24 mouse cellular contexts compared by ENCODE assay signal in genomic region chr2:59673351-59673750, GRCm38 (mm10).
A peak's percentile ranks its signal among the peaks of the same experiment; 100 is the strongest.
DNase-seq lines count a peak whose midpoint lies in the region; ATAC-seq and TF ChIP-seq lines count a peak whose summit lies in the region.
"Had no signal": no experiment of that assay in that cellular context is flagged by ENCODE, and none has a peak within 500 bp of the region (broad histone marks: within the 10 kb centered on the region; RNA-seq: fewer than 3 reads in every experiment).

No protein-coding gene starts in this region.

- H3K36me3 ChIP-seq in heart, embryonic 10.5 days, result no peaks in the 10 kb centered on the region
- H3K36me3 ChIP-seq in heart, embryonic 12.5 days, result no peaks in the 10 kb centered on the region
- H3K36me3 ChIP-seq in kidney, postnatal 0 days (ENCODE audit: insufficient read depth, low read length), result no peaks in the 10 kb centered on the region
- H3K36me3 ChIP-seq: heart, embryonic 13.5 days; hindbrain, embryonic 13.5 days; liver, embryonic 13.5 days; midbrain, embryonic 15.5 days; neural tube, embryonic 12.5 days had no signal

- no peak for ATAC-seq in heart, embryonic 12.5 days (ENCODE audit: insufficient number of reproducible peaks, low FRiP score)
- ATAC-seq in kidney, postnatal 0 days (replicated peaks; ENCODE audit: low FRiP score, low read depth), result no peak
- ATAC-seq: inflammation-experienced regulatory T-cells, adult 6 months; midbrain, embryonic 15.5 days had no signal

- peak overlapping the region; percentile 81 for H3K27ac ChIP-seq in heart, embryonic 10.5 days
- no peak overlapping the region for H3K27ac ChIP-seq in heart, embryonic 12.5 days (ENCODE audit: poor library complexity, severe bottlenecking)
- H3K27ac ChIP-seq in kidney, postnatal 0 days, result peak overlapping the region; percentile 70
- H3K27ac ChIP-seq: forebrain, embryonic 10.5 days; heart, embryonic 13.5 days; hindbrain, embryonic 13.5 days; left cerebral cortex, adult 2 months; liver, embryonic 13.5 days; midbrain, embryonic 15.5 days; neural tube, embryonic 12.5 days had no signal

- H3K4me3 ChIP-seq in heart, embryonic 10.5 days, result no peak overlapping the region
- H3K4me3 ChIP-seq in heart, embryonic 12.5 days, result no peak overlapping the region
- no peak overlapping the region for H3K4me3 ChIP-seq in kidney, postnatal 0 days (replicated peaks; ENCODE audit: low read depth, low read length)
- H3K4me3 ChIP-seq: forebrain, embryonic 10.5 days; heart, embryonic 13.5 days; hindbrain, embryonic 13.5 days; left cerebral cortex, adult 2 months; liver, embryonic 13.5 days; megakaryocyte, embryonic 14.5 days; midbrain, embryonic 15.5 days; neural tube, embryonic 12.5 days had no signal

- no peak overlapping the region for H3K4me2 ChIP-seq in heart, embryonic 12.5 days
- no peak overlapping the region for H3K4me2 ChIP-seq in kidney, postnatal 0 days (ENCODE audit: low read length)
- H3K4me2 ChIP-seq: heart, embryonic 13.5 days; hindbrain, embryonic 13.5 days; liver, embryonic 13.5 days; midbrain, embryonic 15.5 days; neural tube, embryonic 12.5 days had no signal

- H3K9ac ChIP-seq in heart, embryonic 12.5 days, result no peak overlapping the region
- no peak overlapping the region for H3K9ac ChIP-seq in kidney, postnatal 0 days (ENCODE audit: low read depth, low read length)
- H3K9ac ChIP-seq: heart, embryonic 13.5 days; hindbrain, embryonic 13.5 days; liver, embryonic 13.5 days; midbrain, embryonic 15.5 days; neural tube, embryonic 12.5 days had no signal

- TF ChIP-seq CTCF in kidney, postnatal 0 days (IDR thresholded peaks at IDR 0.05; ENCODE audit: low read depth), result no peak

- H3K27me3 ChIP-seq in heart, embryonic 10.5 days (ENCODE audit: insufficient read depth, poor library complexity, severe bottlenecking), result no peaks in the 10 kb centered on the region
- no peaks in the 10 kb centered on the region for H3K27me3 ChIP-seq in heart, embryonic 12.5 days (replicated peaks)
- no peaks in the 10 kb centered on the region for H3K27me3 ChIP-seq in kidney, postnatal 0 days (ENCODE audit: insufficient read depth, low read length)
- H3K27me3 ChIP-seq: heart, embryonic 13.5 days; liver, embryonic 13.5 days; neural tube, embryonic 12.5 days had no signal

- no peak for DNase-seq in heart, embryonic 10.5 days (ENCODE audit: low spot score)
- no peak for DNase-seq in kidney, postnatal 0 days (ENCODE audit: low spot score)
- no peak for DNase-seq in kidney, postnatal 4 days
- peak; percentile 36 for DNase-seq in lung, postnatal 36 days
- no peak for DNase-seq in lung, postnatal 14 days
- DNase-seq in yolk sac, embryonic 10.5 days (ENCODE audit: low spot score), result peak; percentile 72
- DNase-seq in thymus, postnatal 25 days, result no peak
- DNase-seq: adrenal gland, postnatal 25 days; cerebellum, adult 9-10 months; gastrocnemius, postnatal 10 days; heart, postnatal 14 days; liver, embryonic 13.5 days; retina, postnatal 1 day; right cerebral cortex, postnatal 25 days; spleen, adult 18-20 months had no signal

- no peaks in the 10 kb centered on the region for H3K9me3 ChIP-seq in heart, embryonic 10.5 days
- no peaks in the 10 kb centered on the region for H3K9me3 ChIP-seq in heart, embryonic 12.5 days (replicated peaks)
- no peaks in the 10 kb centered on the region for H3K9me3 ChIP-seq in kidney, postnatal 0 days (replicated peaks; ENCODE audit: low read length)
- H3K9me3 ChIP-seq: forebrain, embryonic 10.5 days; heart, embryonic 13.5 days; hindbrain, embryonic 13.5 days; liver, embryonic 13.5 days; megakaryocyte, embryonic 14.5 days; midbrain, embryonic 15.5 days; neural tube, embryonic 12.5 days had no signal

- peaks cover 84% of the 10 kb centered on the region for H3K4me1 ChIP-seq in heart, embryonic 10.5 days
- H3K4me1 ChIP-seq in heart, embryonic 12.5 days (replicated peaks), result peaks cover 85% of the 10 kb centered on the region
- H3K4me1 ChIP-seq in kidney, postnatal 0 days (replicated peaks; ENCODE audit: insufficient read depth, low read length), result peaks cover 72% of the 10 kb centered on the region
- H3K4me1 ChIP-seq: midbrain, embryonic 15.5 days had no signal

- 75% methylated on average over 6 of the region's 6 CpGs for WGBS in heart, embryonic 10.5 days
- WGBS in heart, embryonic 12.5 days, result 80% methylated on average over 6 of the region's 6 CpGs
- WGBS in kidney, postnatal 0 days, result 71% methylated on average over 6 of the region's 6 CpGs

Comparison
In these comparisons a context has a peak if more than half of its experiments do, and no peak if none do; other contexts are left out.
1. DNase-seq: peak in lung, postnatal 36 days (single experiment) and yolk sac, embryonic 10.5 days (single experiment); none in heart, embryonic 10.5 days (single experiment), kidney, postnatal 0 days (single experiment), kidney, postnatal 4 days (0 of 2), lung, postnatal 14 days (single experiment) and thymus, postnatal 25 days (single experiment).